Mouse (Mus musculus) intestine, embryonic 14.5 days (tissue): ENCODE measurements around the gene Scamp4. TPM values are rescaled to one million over a fixed set of nuclear protein-coding genes. Genes with fewer than 3 reads are reported as not detected.

Experiments
- ATAC-seq: fragments of 200-750 bp; cut with Nextera tagmentation; replicated peaks from 2 replicates; pipeline ENCODE4 v1.8.0; 2017; ENCODE audit warnings: low read depth, moderate number of reproducible peaks, moderate TSS enrichment, moderate library complexity; ENCODE audit not compliant: low FRiP score, low TSS enrichment
- DNase-seq: peaks from one replicate; pipeline ENCODE4 v3.0.0-alpha.2; 2018; ENCODE audit warnings: low spot score
- H3K27ac ChIP-seq: fragments of 300-500 bp; sonication (generic); 2 replicates; pipeline ENCODE4 v1.5.1; 2014; ENCODE audit warnings: low read depth, mild to moderate bottlenecking, control low read depth
- H3K27me3 ChIP-seq: fragments of 300-500 bp; sonication (generic); replicated peaks from 2 replicates; pipeline ENCODE4 v1.6.1; 2014; ENCODE audit warnings: low read length, control low read depth; ENCODE audit not compliant: control insufficient read depth, insufficient read depth
- H3K36me3 ChIP-seq: fragments of 300-500 bp; sonication (generic); 2 replicates; pipeline ENCODE4 v1.6.1; 2014; ENCODE audit warnings: low read length, control low read depth; ENCODE audit not compliant: control insufficient read depth, insufficient read depth
- H3K4me1 ChIP-seq: fragments of 300-500 bp; sonication (generic); replicated peaks from 2 replicates; pipeline ENCODE4 v1.6.1; 2014; ENCODE audit warnings: low read length, control low read depth, mixed read lengths; ENCODE audit not compliant: control insufficient read depth, insufficient read depth
- H3K4me2 ChIP-seq: fragments of 300-500 bp; sonication (generic); 2 replicates; pipeline ENCODE4 v1.6.1; 2014; ENCODE audit warnings: low read length
- H3K4me3 ChIP-seq: fragments of 300-500 bp; sonication (generic); 2 replicates; pipeline ENCODE4 v1.5.1; 2014; ENCODE audit warnings: low read depth, low read length, control low read depth, mixed read lengths
- H3K9ac ChIP-seq: fragments of 300-500 bp; sonication (generic); 2 replicates; pipeline ENCODE4 v1.6.1; 2014; ENCODE audit warnings: mild to moderate bottlenecking, low read length
- H3K9me3 ChIP-seq: fragments of 300-500 bp; sonication (generic); 2 replicates; pipeline ENCODE4 v1.6.1; 2016; ENCODE audit warnings: low read length, control low read depth; ENCODE audit not compliant: control insufficient read depth
- WGBS: fragments of 180-500 bp; shearing (Covaris S2); extraction: QIAGEN DNeasy Blood & Tissue Kit; methylation state at CpG from one replicate; pipeline ENCODE4 v1.1.7; 2014; 5-methylcytosine and 5-hydroxymethylcytosine counted together
- polyA plus RNA-seq: library from polyadenylated mRNA; unstranded; fragments of >200 nt; fragmentation: Nextera tagmentation; extraction: Ambion mirVana; gene quantifications from 2 replicates; pipeline ENCODE4 v1.2.1, GENCODE M21; 2014

The Scamp4 gene
- polyA plus RNA-seq, 1 experiment from 2014 or later = 108 TPM

DNA sequence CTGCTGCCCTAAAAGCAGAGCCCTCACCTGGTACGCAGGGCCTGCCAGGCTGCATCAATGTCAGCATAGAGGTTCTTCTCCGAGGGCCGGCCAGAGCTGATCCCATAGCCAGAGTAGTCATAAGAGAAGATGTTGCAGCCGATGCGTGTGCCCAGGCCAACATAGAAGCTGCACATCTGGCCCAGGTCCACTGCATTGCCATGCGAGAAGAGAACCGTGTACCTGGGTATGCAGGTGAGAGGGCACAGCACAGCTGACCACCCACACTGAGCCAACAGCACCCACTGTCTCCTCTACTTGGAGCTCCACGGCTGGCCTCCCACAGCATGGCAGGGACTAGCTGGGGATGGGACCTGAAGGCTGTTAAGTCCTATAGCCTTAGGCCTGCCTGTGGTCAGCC is 17.1 kb upstream of the Scamp4 start:
- Histone ChIP-seq H3K27me3 (no peaks in the 10 kb centered on the region), H3K4me2 (peak overlapping the region; percentile 27; the same call in 1 of the 2 replicates), H3K9ac (no peak overlapping the region), H3K9me3 (no peaks in the 10 kb centered on the region), H3K36me3 (peaks cover 29% of the 10 kb centered on the region), H3K4me1 (peaks cover 28% of the 10 kb centered on the region), H3K4me3 (no peak overlapping the region), H3K27ac (no peak overlapping the region)
- ATAC-seq (no peak), DNase-seq (no peak)
- 90% methylated on average over 8 of the region's 8 CpGs for WGBS

DNA sequence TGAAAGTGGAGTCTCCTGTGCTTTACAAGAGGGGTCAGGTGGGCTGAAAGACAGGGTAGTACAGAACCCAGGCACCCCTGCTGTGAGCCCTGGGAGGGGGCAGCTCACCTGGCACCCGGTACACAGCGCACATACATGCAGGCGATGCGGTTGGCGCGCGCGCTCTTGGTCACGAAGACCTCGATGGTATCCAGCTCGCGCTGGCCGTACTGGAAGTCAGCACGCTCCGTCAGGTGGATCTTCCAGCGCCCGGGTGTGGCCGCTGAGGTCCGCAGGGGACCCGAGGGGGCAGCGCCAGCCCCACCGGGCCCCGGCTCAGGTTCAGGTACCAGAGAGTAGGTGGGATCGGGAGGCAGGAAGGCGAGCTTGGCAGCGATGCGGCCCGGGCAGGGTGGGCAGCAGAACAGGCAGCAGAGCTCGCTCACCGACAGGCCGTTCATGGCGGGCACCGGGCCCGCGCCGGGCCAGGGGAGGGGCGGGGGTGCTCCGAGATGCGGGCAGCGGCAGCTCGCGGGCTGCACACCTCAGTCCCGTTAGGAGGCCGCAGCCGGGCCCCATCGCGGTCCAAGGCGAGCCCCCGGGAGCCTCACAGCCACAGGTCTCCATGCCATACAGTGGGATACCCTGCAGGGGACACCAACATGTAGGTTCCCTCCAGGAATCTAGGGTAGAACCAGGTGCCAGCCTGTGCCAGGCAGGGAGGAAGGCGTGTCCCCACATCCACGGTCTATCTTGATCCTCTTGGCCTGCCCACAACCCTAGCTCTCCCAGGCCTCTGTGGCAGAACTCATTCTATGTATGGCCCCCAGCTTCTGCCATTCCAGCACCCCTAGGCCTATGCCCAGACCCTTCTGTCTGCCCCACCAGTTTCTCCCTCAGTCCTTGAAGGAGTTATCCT is 16.0 kb upstream of the Scamp4 start:
- Histone ChIP-seq H3K4me1 (peaks cover 28% of the 10 kb centered on the region), H3K9me3 (no peaks in the 10 kb centered on the region), H3K27me3 (no peaks in the 10 kb centered on the region), H3K4me3 (0 out of 2 replicates have a peak overlapping the region, but pooled peaks have one; percentile 1), H3K4me2 (peak overlapping the region; percentile 27; the same call in 1 of the 2 replicates), H3K27ac (peak overlapping the region; percentile 51), H3K36me3 (peaks cover 29% of the 10 kb centered on the region), H3K9ac (0 out of 2 replicates have a peak overlapping the region, but pooled peaks have one; percentile 20)
- 92% methylated on average over 48 of the region's 51 CpGs for WGBS
- no peak for DNase-seq
- ATAC-seq = no peak

GRCm38 (mm10) chr10:80587305-80587657 is 15.4 kb upstream of the Scamp4 start:
- DNase-seq (no peak), ATAC-seq (no peak)
- 0 out of 2 replicates have a peak overlapping the region, but pooled peaks have one; percentile 20 for H3K9ac ChIP-seq
- H3K27me3 ChIP-seq = no peaks in the 10 kb centered on the region
- no peak overlapping the region for H3K4me3 ChIP-seq
- no peaks in the 10 kb centered on the region for H3K9me3 ChIP-seq
- peak overlapping the region; percentile 4; the same call in 1 of the 2 replicates for H3K4me2 ChIP-seq
- peak overlapping the region; percentile 51 for H3K27ac ChIP-seq
- WGBS = 49% methylated on average over 4 of the region's 4 CpGs
- peaks cover 28% of the 10 kb centered on the region for H3K36me3 ChIP-seq
- peaks cover 28% of the 10 kb centered on the region for H3K4me1 ChIP-seq

- Histone ChIP-seq H3K9ac (peak overlapping the region; percentile 89), H3K4me3 (peak overlapping the region; percentile 94), H3K4me2 (peak overlapping the region; percentile 99), H3K27ac (0 out of 2 replicates have a peak overlapping the region, but pooled peaks have one; percentile 11), H3K27me3 (no peaks in the 10 kb centered on the region), H3K4me1 (peaks cover 24% of the 10 kb centered on the region), H3K36me3 (peaks cover 16% of the 10 kb centered on the region), H3K9me3 (no peaks in the 10 kb centered on the region)
- no peak for ATAC-seq
- no peak for DNase-seq
- 14% methylated on average over 12 of the region's 12 CpGs for WGBS
Measured at GRCm38 (mm10) chr10:80589127-80589878, 13.4 kb upstream of the Scamp4 start.

DNA sequence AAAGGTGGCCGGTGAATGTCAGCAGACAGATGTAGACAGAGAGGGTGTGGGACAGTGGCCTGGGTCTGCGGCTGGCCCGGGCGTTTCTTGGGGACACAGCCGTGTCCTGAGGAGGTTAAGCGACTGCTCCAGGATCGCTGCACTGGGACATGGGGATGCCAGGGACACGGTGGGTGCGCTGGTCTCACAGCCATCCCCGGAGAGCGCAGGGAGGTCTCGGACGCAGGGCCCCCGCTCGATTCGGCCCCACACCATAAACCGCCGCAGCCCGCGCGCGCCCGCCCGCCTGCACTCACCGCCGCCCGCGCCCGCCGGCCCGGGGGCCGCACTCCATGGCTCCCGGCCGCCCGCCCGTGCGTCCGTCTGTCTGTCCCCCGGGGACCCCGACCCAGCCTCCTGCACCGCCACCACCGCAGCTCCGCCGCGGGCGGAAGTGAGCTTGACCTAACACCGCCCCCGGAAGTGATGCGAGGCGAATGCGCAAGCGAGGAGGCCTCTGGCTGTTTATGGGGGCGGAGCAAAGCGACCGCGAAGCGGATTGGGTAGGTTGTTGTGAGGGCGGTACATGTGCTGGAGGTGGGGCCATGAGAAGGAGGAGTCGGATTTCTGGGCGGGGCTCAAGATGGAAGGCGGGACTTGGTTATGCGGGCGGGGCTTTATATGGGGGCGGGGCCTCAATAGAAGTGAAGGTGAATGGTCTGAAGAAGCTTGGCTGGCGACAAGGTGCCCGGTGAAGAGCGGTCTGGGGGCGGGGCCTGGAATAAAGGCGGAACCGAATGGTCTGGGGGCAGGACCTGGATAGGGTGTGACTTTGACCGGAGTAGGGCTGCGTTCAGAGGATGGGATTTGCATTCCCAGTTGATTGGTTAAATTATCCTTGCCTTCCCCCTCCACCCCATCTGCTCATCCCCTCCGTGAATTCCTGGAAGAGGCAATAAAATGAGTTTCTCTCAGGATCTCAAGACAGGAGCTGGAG is 12.5 kb upstream of the Scamp4 start, which contains the start of gene Abhd17a:
Gene Abhd17a (minus strand): TSS at position 463 of the 976 bp plus-strand sequence.
- H3K36me3 ChIP-seq = peaks cover 16% of the 10 kb centered on the region
- 0 out of 2 replicates have a peak within 1 kb of the TSS, but pooled peaks have one; percentile 11 for H3K27ac ChIP-seq
- peak; percentile 96 for DNase-seq
- H3K4me1 ChIP-seq = peaks cover 24% of the 10 kb centered on the region
- H3K27me3 ChIP-seq = no peaks in the 10 kb centered on the region
- ATAC-seq = peak; percentile 97
- H3K4me3 ChIP-seq = peak within 1 kb of the TSS; percentile 94
- H3K4me2 ChIP-seq = peak within 1 kb of the TSS; percentile 99
- peak within 1 kb of the TSS; percentile 89 for H3K9ac ChIP-seq
- H3K9me3 ChIP-seq = no peaks in the 10 kb centered on the region
- WGBS = under 1% methylated on average over 64 of the region's 73 CpGs

DNA sequence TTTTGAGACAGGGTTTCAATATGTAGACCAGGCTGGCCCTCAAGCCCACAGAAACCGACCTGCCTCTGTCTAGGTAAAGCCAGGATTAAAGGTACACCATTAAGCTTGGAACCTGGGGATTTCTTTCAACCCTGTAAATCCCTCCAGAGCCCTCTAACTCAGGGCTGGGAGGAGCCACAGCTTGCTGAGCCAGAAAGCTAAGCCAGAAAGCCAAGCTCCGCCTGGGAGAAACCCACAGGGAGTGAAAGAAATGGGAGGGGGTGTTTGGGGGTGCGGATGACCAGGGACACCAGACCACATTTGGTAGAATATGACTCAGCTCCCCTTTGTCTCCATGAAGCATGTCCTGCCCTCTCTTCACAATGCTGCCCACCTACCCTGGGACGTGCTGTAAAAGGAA is 6.4 kb upstream of the Scamp4 start:
- Histone ChIP-seq H3K4me3 (no peak overlapping the region), H3K36me3 (no peaks in the 10 kb centered on the region), H3K4me2 (no peak overlapping the region), H3K27me3 (no peaks in the 10 kb centered on the region), H3K9me3 (no peaks in the 10 kb centered on the region), H3K27ac (no peak overlapping the region), H3K9ac (no peak overlapping the region), H3K4me1 (no peaks in the 10 kb centered on the region)
- WGBS = 32% methylated on average over 4 of the region's 4 CpGs
- no peak for ATAC-seq
- DNase-seq = no peak

DNA sequence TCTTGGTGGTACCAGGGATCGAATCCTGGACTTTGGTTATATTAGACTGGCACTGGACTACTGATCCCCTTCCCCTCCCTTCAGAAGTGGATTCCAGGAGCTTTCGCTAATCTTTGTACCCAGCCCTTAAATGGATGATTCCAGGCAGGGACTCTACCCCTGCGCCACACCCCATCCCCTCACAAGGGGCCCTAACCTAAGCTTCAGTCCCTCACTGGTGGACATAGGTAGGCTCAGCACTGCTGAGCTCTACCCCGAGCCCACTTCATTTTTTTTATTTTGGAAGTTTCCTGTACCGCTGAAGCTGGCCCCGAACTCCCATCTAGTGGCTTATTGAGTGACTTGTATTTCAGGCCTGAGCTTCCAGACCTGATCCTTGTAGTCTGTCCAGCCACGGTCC is 692 bp downstream of the Scamp4 start:
- Histone ChIP-seq H3K9ac (peak overlapping the region; percentile 60), H3K4me2 (peak overlapping the region; percentile 85), H3K27me3 (no peaks in the 10 kb centered on the region), H3K4me3 (peak overlapping the region; percentile 91), H3K4me1 (peaks cover 18% of the 10 kb centered on the region), H3K27ac (peak overlapping the region; percentile 80; the same call in 1 of the 2 replicates), H3K36me3 (peaks cover 24% of the 10 kb centered on the region), H3K9me3 (no peaks in the 10 kb centered on the region)
- WGBS = 34% methylated on average over 7 of the region's 7 CpGs
- DNase-seq (no peak), ATAC-seq (peak; percentile 6; the same call in 1 of the 2 replicates)
